38 mouse cellular contexts compared by ENCODE assay signal in genomic region chr13:74000961-74001360, GRCm38 (mm10). TPM values are rescaled to one million over a fixed set of nuclear protein-coding genes. Genes with fewer than 3 reads are reported as not detected.
"Had no signal": no experiment of that assay in that cellular context is flagged by ENCODE, and none has a peak within 500 bp of the region (broad histone marks: within the 10 kb centered on the region; RNA-seq: fewer than 3 reads in every experiment).

No protein-coding gene starts in this region.

- H3K4me2 ChIP-seq: embryonic facial prominence, embryonic 12.5 days; embryonic facial prominence, embryonic 13.5 days; embryonic facial prominence, embryonic 15.5 days; forebrain, embryonic 12.5 days; forebrain, embryonic 13.5 days; forebrain, embryonic 15.5 days had no signal

- H3K4me3 ChIP-seq: embryonic facial prominence, embryonic 10.5 days; embryonic facial prominence, embryonic 12.5 days; embryonic facial prominence, embryonic 13.5 days; embryonic facial prominence, embryonic 15.5 days; erythroblast, embryonic 14.5 days; forebrain, embryonic 10.5 days; forebrain, embryonic 12.5 days; forebrain, embryonic 13.5 days; forebrain, embryonic 15.5 days; gastrocnemius, adult 2 months; heart, adult 2 months; heart, embryonic 10.5 days had no signal

- H3K9me3 ChIP-seq: embryonic facial prominence, embryonic 10.5 days; embryonic facial prominence, embryonic 12.5 days; embryonic facial prominence, embryonic 13.5 days; embryonic facial prominence, embryonic 15.5 days; forebrain, embryonic 10.5 days; forebrain, embryonic 12.5 days; forebrain, embryonic 13.5 days; forebrain, embryonic 15.5 days; heart, embryonic 10.5 days had no signal

- H3K27ac ChIP-seq: embryonic facial prominence, embryonic 10.5 days; embryonic facial prominence, embryonic 12.5 days; embryonic facial prominence, embryonic 13.5 days; embryonic facial prominence, embryonic 15.5 days; forebrain, embryonic 10.5 days; forebrain, embryonic 12.5 days; forebrain, embryonic 13.5 days; forebrain, embryonic 15.5 days; gastrocnemius, adult 2 months; heart, adult 2 months; heart, embryonic 10.5 days had no signal

- ATAC-seq: forebrain, embryonic 13.5 days; forebrain, embryonic 14.5 days; forebrain, embryonic 15.5 days; forebrain, embryonic 16.5 days; forebrain, postnatal 0 days had no signal

- H3K27me3 ChIP-seq: embryonic facial prominence, embryonic 12.5 days; embryonic facial prominence, embryonic 13.5 days; embryonic facial prominence, embryonic 15.5 days; forebrain, embryonic 13.5 days; forebrain, embryonic 15.5 days had no signal

- H3K9ac ChIP-seq: embryonic facial prominence, embryonic 12.5 days; embryonic facial prominence, embryonic 13.5 days; embryonic facial prominence, embryonic 15.5 days; forebrain, embryonic 12.5 days; forebrain, embryonic 13.5 days; forebrain, embryonic 15.5 days; forebrain, postnatal 0 days had no signal

- H3K4me1 ChIP-seq: embryonic facial prominence, embryonic 10.5 days; embryonic facial prominence, embryonic 12.5 days; embryonic facial prominence, embryonic 15.5 days; forebrain, embryonic 10.5 days; forebrain, embryonic 12.5 days; forebrain, embryonic 13.5 days; forebrain, embryonic 15.5 days; heart, embryonic 10.5 days had no signal

- H3K36me3 ChIP-seq: embryonic facial prominence, embryonic 10.5 days; embryonic facial prominence, embryonic 12.5 days; embryonic facial prominence, embryonic 13.5 days; embryonic facial prominence, embryonic 15.5 days; forebrain, embryonic 10.5 days; forebrain, embryonic 12.5 days; forebrain, embryonic 15.5 days; heart, embryonic 10.5 days had no signal

- DNase-seq: cerebellum, adult 8-10 months; cerebellum, adult 9-10 months; cerebellum, adult 9-11 months; cerebellum, postnatal 10 days; cerebellum, postnatal 14 days; cerebellum, postnatal 25 days; cerebellum, postnatal 36 days; embryo, embryonic 11 days; forebrain, postnatal 0 days; gastrocnemius, adult 2 months; gastrocnemius, postnatal 10 days; gastrocnemius, postnatal 14 days; gastrocnemius, postnatal 25 days; gastrocnemius, postnatal 36 days; heart, adult 18-20 months; heart, adult 2 months had no signal

RNA-seq across cellular contexts. Expression of gene Tppp, which starts 8.2 kb away (rescaled TPM):
- total RNA-seq: common myeloid progenitor, adult 5-6 weeks; granulocyte monocyte progenitor cell, adult 5-6 weeks had no signal
- polyA plus RNA-seq: erythroblast, embryonic 14.5 days had no signal

RNA-seq across cellular contexts. Expression of gene Zdhhc11, which starts 37.3 kb away (rescaled TPM):
- total RNA-seq: common myeloid progenitor, adult 5-6 weeks; forebrain, postnatal 0 days; gastrocnemius, adult 18-20 months; gastrocnemius, adult 2 months; gastrocnemius, adult 8-10 months; gastrocnemius, postnatal 10 days; gastrocnemius, postnatal 14 days; gastrocnemius, postnatal 25 days; gastrocnemius, postnatal 36 days; gastrocnemius, postnatal 4 days; granulocyte monocyte progenitor cell, adult 5-6 weeks; heart, adult 18-20 months; heart, adult 2 months; heart, adult 8-10 months had no signal
- polyA plus RNA-seq: cortical plate, adult 2 months; embryonic facial prominence, embryonic 10.5 days; embryonic facial prominence, embryonic 11.5 days; embryonic facial prominence, embryonic 12.5 days; embryonic facial prominence, embryonic 13.5 days; embryonic facial prominence, embryonic 14.5 days; embryonic facial prominence, embryonic 15.5 days; erythroblast, embryonic 14.5 days; forebrain, embryonic 10.5 days; forebrain, embryonic 11.5 days; forebrain, embryonic 12.5 days; forebrain, embryonic 13.5 days; forebrain, embryonic 14.5 days; forebrain, embryonic 15.5 days; forebrain, embryonic 16.5 days; forebrain, postnatal 0 days; heart, adult 2 months; heart, embryonic 10.5 days had no signal
